Mouse (Mus musculus): ENCODE data around the gene Smg7.

- TF ChIP-seq MYC (IDR thresholded peaks at IDR 0.05; ENCODE audit: low read depth, low read length) (no peak), POLR2A (IDR thresholded peaks at IDR 0.05; ENCODE audit: control insufficient read depth in 1 of 2, insufficient read depth in 1 of 2, low read depth in 1 of 2, low read length in 2 of 2, poor library complexity in 1 of 2) (no peak), TCF12 (IDR thresholded peaks at IDR 0.05; ENCODE audit: low read depth, low read length) (no peak)
Observed at GRCm38 (mm10) chr1:152845211-152845730, 57.2 kb downstream of the Smg7 start.

All from MEL (cell line).